Mouse (Mus musculus) embryonic fibroblast, embryonic 13.5 days (primary cell): ENCODE measurements around the gene Zkscan6.

Experiments used
- CTCF ChIP-seq: IDR thresholded peaks from 2 replicates; pipeline ENCODE4 v1.5.1; 2011; ENCODE audit warnings: mild to moderate bottlenecking, control low read depth, low read length, moderate library complexity, borderline replicate concordance; ENCODE audit not compliant: insufficient read depth
- POLR2A ChIP-seq: IDR thresholded peaks from 2 replicates; pipeline ENCODE4 v1.6.1; 2011; ENCODE audit warnings: low read depth, mild to moderate bottlenecking, control low read depth, low read length, moderate library complexity

DNA sequence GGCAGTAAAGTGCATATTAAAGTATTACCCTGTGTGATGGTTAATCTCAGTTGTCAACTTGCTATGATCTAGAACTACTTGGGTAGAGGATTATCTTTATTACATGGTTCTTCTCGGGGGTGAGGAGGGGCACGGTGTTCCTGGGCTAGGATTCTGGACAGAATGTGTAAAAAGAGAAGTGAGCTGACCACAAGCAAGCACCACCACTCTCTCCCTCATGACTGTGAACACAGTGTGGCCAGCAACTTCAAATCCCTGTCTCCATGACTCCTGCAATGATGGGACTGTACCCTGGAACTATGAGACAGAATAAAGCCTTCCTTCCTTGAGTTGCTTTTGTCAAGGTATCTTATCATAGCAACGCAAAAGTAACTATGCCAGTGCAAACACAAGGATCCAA lies 25.4 kb upstream of the Zkscan6 start:
- TF ChIP-seq CTCF = no peak
- TF ChIP-seq POLR2A = no peak
